Mouse (Mus musculus) large intestine, adult 2 months (tissue): ENCODE results near the gene Dcaf8. TPM values are rescaled to one million over a fixed set of nuclear protein-coding genes. Genes with fewer than 3 reads are reported as not detected.

Experiments
- DNase-seq: peaks from one replicate; pipeline ENCODE4 v3.0.0-alpha.2; 2012; ENCODE audit warnings: low read depth, low spot score
- WGBS: fragments of 180-500 bp; shearing (Covaris S2); methylation state at CpG from one replicate; pipeline ENCODE4 v1.1.7; 2018; 5-methylcytosine and 5-hydroxymethylcytosine counted together
- polyA plus RNA-seq: library from polyadenylated mRNA; depleted of rRNA; stranded (reverse); fragments of >200 nt; gene quantifications from 2 replicates; pipeline ENCODE4 v1.2.3, GENCODE M21; 2012

The Dcaf8 gene
- polyA plus RNA-seq, 1 experiment: 25.3 TPM

DNA sequence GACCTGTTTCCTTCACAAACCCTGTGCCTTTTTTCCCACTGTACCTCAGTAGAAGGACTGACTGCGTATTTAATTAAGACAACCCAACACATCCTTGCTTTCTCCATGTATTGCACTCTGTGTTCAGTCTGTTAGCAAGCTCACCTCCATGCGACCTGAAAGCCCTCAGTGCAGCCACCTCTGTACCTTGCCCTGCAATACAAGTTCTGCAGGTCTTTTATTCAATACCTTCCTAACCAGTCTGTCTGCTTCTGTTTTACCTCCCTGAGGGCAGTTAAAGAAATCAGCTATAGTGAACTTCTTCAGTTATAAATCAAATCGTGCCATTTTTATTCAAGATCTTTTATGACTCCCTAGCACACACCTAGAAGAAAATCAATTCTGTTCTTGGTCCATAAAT lies 6.4 kb upstream of the Dcaf8 start:
- no peak for DNase-seq
- WGBS: 29% methylated on average over 3 of the region's 3 CpGs

DNA sequence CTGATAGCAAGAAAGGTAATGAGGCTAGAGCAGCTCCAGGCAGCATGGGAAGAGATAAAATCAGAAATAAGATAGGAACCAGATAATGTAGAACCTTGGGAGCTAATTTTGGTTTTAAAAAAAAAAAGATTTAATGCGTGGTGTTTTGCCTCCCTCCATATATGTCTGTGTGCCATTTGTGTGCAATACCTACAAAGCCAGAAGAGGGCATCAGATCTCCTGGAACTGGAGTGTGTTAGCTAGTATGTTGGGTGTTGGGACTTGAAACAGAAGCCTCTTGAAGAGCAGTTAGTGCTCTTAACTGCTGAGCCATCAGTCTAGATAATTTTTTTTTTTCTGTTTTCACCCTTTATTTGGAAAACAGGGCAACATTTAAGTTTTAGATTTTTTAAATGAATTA lies 4.3 kb upstream of the Dcaf8 start:
- WGBS: 17% methylated on average over 1 of the region's 1 CpGs
- no peak for DNase-seq

DNA sequence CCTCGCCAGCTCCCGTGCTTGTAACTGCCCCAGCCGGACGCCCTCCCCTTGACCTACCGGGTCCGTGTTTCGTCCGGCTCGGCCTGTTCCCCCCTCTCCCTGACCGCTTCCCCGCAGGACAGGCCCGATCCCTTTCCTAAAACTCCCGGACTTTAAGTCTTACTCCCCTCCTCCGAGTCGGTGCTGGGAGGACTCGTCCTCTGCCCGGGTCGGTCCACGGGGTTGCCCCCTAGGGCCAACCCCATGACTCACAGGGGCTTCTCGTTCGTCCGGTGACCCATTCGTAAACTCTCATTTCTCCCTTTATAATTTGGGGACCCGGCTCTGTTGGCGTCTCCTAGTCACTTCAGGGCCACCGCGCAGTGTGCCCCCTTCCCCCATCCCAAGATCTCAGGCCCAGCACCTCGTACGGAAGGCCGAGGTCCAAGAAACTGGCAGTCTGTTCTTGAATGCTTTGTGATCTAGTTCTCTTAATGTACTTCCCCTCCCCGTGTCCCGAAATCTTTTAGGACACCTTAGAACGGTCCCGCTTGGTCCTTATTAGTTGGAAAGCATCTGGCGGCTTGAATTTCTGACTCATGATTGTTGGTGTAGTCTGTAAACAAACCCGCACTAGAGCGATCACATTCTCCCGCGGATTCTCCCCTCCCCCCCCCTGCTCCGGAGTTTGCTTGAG lies 533 bp downstream of the Dcaf8 start:
- no peak for DNase-seq

DNA sequence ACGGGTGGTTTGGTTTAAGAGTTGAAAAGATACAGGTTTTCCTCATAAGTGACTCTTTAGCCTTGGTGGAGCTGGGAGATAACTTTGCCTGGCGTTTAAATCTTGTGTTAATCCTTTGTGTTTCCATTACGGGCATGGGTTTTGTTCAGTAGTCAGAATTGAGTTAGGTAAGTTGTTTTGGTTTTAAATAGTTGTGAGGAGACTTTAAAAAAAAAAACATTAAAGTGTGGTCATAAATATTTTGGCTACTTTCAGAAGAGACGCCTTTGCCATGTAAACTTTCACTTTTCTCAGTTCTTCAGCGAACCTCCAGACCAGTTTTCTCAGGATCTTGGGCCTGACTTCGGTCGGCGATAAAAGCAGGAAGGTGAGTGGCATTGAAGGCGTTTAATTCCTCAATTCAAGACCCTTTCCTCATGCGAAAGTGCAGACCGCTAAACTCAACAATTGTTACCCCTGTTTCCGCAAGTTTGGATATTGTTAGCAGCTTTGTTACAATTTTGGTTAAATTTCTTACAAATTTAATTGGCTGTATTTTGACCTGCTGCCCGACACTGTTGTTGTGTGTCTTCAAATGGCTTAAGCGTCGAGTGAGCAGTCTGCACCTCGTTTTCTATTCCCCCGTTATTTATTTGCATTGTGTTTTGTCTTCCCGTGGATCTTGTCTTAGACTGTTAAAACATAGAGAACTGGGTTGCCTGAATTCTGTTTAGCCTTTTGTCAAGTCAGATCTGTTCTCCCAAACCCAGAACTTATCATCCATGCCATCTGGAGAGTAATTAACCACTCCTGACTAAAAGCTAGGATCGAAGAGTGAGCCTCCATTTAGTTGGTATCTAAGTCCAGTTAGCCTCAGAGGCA lies 1.3 kb downstream of the Dcaf8 start:
- WGBS: 3% methylated on average over 19 of the region's 19 CpGs
- no peak for DNase-seq

More for the DNA sequence above, 533 bp downstream of the Dcaf8 start:
- under 1% methylated on average over 40 of the region's 40 CpGs for WGBS

DNA sequence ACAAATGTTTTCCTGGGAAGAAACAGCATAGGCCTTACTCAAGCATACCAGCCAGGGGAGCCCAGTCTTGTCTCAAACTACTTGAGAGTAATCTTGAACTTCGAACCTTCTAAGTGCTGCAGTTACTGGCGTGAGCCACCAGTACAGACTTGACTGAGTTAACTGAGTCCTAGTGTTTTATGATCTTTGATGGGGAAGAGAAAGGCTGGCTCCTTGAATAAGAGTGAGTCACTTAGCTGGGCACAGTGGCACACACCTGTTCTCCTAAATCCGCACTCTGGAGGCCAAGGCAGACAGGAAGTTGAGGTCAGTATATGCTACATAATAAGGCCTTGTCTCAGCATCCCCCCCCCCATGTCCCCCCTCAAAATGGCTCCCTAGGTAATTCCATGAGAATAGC lies 6.7 kb downstream of the Dcaf8 start:
- no peak for DNase-seq
- 26% methylated on average over 3 of the region's 3 CpGs for WGBS

DNA sequence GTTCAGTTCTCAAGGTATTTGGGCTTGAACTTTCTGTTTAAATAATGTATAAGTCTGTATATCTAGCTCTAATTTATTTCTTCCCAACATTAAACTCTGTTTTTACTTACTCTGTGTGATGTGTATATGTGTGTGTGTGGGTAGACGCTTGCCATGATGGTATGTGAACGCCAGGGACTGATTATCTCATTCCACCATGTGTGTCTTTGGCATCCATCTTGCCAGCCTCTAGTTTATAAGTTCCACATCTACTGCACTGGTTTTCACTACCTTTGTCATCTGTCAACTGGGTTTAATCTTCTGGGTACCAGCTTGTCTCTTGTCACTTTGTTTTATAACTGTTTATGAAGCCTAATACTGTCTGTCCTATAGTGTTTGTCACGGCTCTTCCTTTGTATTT lies 7.6 kb downstream of the Dcaf8 start:
- no peak for DNase-seq
- 83% methylated on average over 3 of the region's 3 CpGs for WGBS

DNA sequence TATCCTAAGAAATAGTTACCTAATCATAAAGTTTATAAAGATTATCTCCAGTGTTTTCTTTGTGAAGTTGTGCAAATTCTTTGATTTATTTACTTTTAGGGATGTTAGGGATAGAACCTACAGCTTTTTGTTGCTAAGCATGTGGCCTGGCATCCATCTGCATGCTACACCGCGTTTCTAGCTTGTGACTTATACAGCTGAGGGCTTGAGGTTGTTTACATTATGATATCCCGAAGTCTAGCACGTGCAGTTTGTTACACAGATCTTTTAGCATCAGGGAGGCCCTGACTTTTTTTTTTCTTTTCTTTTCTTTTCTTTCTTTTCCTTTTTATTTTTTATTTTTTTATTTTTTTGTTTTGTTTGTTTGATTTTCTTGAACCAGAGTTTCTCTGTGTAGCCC lies 12.1 kb downstream of the Dcaf8 start:
- 8% methylated on average over 4 of the region's 4 CpGs for WGBS
- no peak for DNase-seq

DNA sequence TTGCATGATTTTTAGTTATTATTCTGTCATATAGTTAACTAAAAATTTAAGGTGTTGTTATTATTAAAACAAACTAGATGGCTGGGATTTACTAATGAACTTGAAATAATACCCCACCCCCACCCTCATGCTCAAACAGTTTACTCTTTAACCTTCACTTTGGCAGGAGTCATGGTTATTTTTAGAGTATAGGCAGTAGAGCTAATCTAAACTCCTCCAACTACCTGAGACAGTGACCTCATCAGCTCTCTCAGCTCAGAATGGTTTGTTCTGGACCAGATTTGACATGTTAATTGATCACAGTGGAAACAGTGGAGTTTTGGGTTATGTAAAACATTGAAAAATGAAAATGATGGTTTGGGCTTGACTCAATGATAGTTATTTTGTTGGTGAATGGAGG lies 12.6 kb downstream of the Dcaf8 start:
- DNase-seq: no peak

DNA sequence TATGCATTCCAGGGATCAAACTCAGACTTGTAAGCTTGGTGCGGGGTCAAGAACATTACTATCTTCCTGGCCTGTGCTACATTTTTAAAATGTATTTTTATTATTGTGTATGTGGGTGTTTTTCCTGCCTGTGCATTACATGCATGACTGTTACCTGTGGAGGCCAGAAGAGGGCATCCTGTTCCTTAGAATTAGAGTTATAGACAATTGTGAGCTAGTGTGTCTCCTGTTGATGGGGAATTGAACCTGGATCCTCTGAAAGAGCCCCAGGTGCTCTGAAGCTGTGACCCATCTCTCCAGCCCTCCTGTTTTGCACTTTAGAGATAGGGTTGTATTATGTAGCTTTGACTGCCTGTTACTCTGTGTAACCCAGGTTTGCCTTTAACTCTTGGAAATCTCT lies 14.1 kb downstream of the Dcaf8 start:
- WGBS: 71% methylated on average over 1 of the region's 1 CpGs
- DNase-seq: no peak

DNA sequence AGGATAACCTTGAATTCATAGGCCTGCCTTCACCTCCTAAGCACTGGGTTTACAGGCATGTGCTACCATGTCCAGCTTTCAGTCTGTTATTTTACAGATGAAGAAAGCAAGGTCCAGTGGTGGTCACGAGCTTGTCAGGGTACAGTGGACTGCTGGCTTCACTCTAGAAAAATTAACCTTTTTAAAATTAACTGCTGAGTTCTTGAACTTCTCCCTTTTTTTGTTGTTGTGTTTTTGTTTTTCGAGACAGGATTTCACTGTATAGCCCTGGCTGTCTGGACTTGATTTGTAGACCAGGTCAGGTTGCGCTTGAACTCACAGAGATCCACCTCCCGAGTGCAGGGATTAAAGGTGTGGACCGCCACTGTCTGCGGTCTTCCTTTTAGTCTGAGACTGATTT lies 15.1 kb downstream of the Dcaf8 start:
- WGBS: 49% methylated on average over 6 of the region's 6 CpGs
- DNase-seq: no peak

DNA sequence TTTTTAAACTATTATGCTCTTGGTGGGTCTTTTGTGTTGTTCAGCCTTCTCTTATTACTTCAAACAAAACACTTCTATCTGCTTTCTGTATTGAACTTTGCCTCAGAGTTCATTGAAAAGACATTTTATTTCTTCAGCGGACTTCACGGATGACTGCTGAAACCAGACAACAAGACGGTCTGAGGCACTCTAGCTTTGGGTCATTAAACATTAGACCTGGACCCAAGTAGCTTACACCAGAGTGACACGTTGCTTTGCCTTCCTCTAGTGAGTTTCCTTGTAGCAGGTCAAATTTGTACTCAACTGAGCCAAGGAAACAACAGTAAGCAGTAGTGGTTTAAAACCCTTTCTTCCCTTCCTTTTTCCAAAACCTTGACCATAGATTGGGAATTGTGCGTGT lies 20.0 kb downstream of the Dcaf8 start:
- 80% methylated on average over 5 of the region's 5 CpGs for WGBS
- DNase-seq: no peak

DNA sequence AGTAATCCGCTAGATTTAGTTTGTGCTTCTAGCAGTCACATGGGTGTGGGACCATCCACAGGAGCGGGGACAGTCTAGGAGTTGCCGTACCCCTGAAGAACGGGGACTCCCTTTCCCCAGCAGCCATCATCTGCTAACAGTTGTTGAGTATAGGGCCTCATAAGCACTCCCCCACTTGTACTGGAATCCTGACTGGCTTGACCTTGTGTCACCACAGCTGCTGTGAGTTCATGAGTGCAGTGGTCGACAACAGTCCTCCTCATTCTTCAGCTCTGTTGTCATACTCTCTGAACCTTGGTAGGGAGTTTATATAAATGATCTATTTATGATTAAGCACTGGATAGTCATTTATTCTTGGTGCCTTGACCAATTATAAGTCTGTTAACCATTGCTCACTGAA lies 21.9 kb downstream of the Dcaf8 start:
- 93% methylated on average over 5 of the region's 5 CpGs for WGBS
- DNase-seq: no peak

DNA sequence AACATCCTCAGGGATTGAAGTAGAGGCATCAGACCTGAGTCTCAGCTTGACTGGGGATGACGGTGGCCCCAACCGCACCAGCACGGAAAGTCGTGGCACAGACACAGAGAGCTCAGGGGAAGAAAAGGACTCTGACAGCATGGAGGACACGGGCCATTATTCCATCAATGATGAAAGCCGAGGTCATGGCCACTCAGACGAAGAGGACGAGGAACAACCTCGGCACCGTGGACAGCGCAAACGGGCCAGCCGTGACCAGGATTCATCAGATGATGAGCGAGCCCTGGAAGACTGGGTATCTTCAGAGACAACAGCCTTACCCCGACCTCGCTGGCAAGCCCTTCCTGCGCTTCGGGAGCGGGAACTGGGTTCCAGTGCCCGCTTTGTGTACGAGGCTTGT lies 24.5 kb downstream of the Dcaf8 start:
- 94% methylated on average over 21 of the region's 21 CpGs for WGBS
- DNase-seq: no peak

DNA sequence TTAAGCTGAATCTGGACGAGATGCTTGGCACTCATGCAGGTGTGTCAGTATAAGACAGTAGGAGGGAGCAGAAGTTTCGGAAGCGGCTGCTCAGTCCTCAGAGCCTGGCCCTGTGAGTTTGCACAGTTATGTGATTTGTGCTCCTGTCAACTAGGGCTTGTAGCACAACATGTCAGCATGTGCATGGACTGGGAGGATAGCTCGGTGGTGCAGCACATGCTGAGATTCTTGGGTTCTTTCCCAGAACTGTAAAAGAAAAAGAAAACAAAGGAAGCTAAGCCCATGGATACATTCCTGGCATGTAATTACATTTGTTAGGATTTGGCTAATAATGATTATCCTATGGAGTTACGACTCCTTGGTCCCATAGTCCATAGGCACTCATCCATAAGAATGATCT lies 25.3 kb downstream of the Dcaf8 start:
- no peak for DNase-seq

DNA sequence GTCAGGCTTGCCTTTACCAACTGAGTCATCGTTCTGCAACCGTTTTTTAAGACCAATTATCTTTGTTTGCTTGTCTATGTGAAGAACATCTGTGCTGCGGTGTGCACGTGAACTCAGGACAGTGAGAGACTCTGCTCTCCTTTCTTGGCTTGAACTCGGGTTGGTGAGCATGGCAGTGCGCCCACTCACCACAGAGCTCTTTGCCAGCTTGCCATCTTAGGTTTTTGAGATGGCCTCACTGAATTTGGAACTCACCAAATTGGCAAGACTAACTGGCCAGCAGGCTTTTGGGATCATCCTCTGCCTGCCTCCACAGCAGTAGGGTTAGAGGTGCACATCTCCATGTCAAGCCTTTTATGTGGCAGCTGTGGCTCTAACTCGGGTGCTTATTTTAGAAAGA lies 29.9 kb downstream of the Dcaf8 start:
- WGBS: 59% methylated on average over 7 of the region's 7 CpGs

More for the DNA sequence above, 25.3 kb downstream of the Dcaf8 start:
- WGBS: 61% methylated on average over 5 of the region's 5 CpGs

DNA sequence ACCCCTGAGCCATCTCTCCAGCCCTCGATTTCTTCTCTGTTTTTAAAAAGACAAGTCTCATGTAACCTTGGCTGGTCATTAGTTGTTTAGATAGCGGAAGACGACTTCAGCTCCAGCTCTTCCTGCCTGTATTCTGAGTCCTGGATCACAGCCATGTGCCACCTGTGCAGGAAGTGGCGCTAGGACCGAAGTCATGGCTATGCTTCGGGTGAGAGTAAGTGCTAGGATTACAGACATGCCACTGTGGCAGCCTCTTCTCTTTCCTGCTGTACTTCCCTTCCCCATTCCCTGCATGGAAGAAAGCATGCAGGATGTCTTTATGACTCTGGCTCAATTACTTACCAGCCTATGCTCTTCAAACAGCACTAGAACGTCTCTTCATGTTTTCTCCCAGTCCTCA lies 31.2 kb downstream of the Dcaf8 start:
- 35% methylated on average over 7 of the region's 7 CpGs for WGBS

More for the DNA sequence above, 29.9 kb downstream of the Dcaf8 start:
- no peak for DNase-seq

DNA sequence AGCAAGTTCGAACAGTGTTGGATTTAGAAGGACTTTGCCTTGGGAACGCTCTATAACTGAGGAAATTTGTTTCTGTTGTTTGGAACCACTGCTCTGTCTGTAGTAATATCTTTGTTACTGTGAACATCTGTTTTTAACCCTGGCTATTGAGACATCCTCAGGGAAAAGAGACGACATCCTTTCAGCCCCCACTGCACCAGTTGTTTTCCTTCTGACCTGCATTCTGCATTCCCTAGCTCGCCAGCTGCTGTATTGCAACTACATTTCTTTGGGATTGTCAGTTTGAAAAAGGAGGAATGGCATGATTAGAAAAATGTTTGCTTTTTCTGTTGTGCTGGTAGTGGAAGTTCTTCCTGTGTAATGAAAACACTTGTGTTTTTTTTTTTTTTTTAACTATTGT lies 33.0 kb downstream of the Dcaf8 start:
- WGBS: 76% methylated on average over 4 of the region's 4 CpGs
- DNase-seq: no peak

More for the DNA sequence above, 31.2 kb downstream of the Dcaf8 start:
- no peak for DNase-seq

DNA sequence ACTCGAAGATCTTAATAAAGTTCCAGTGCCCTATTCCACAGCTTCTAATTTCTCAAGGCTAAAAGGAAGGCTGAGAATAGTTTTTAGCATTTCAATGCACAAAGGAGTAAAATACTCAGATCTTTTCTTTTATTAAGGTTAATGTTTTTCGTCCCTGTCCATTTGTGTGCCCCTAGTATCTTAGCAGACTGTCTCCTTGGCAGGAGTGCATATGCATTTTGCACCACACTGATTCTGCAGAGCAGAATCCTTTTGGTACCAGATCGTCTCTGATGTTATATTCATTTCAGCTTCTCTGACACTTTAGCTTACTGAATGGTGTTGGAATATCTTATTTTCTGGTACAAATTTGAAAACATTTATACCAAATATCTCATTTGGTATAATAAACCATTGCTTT lies 33.9 kb downstream of the Dcaf8 start:
- no peak for DNase-seq
- 92% methylated on average over 3 of the region's 3 CpGs for WGBS

DNA sequence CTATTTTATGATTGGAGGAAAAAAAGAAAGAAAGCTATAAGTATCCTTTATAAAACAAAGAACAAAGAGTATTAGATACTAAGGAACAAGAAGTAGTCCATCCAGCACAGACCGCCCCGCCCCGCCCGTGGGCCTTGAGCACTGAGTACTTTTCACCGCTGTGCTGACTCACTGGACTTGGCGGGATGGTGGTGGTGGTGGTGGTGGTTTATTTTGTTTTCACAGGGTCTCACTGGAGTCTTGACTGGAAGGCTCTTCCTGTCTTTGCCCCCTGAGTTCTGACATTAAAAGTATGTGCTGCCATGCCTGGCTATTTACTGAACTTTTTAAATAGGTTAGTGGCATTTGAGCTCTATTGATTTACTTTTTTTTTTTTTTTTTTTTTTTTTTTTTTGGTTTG lies 35.2 kb downstream of the Dcaf8 start:
- no peak for DNase-seq
- 94% methylated on average over 6 of the region's 6 CpGs for WGBS

DNA sequence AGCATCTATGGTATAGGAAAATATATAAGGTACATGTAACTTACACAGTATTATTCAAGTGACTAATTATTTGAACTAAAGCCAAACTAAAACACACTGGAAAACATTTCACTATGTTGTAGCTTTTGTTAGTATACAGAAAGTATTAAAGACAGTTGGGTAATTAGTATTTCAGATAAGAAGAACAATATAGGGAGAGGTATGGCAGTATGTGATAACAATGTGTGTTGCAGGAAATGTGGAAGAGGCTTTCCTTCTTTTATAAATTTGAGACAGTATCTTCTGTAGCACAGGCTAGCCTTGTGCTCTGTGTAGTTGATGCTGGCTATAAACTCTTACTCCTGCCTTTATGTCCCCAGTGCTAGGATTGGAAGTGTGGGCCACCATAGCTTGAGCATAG lies 36.0 kb downstream of the Dcaf8 start:
- no peak for DNase-seq
